Mouse (Mus musculus): ENCODE measurements around the gene Slc9a3r1.

Slc9a3r1 gene

DNA sequence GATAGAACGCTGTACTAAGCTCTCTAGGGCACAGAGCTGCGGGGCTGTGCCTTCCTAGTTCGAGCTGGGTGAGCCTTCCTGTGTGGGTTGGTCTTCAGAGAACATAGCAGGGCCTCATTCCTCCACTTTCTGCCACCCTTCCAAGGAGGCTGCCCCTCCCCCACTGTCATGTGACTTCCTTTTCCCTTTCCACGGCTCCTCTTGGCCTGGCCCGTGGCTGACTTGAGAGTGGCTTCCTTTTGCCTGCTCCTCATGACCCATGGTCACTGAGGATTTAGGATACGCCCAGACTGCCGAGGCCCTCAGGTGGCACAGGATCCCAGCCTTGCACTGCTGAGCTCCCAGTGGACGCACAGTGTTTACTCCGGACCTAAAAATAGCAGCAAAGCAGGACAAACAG lies 29.0 kb downstream of the Slc9a3r1 start:
- peak; percentile 30 for DNase-seq

DNA sequence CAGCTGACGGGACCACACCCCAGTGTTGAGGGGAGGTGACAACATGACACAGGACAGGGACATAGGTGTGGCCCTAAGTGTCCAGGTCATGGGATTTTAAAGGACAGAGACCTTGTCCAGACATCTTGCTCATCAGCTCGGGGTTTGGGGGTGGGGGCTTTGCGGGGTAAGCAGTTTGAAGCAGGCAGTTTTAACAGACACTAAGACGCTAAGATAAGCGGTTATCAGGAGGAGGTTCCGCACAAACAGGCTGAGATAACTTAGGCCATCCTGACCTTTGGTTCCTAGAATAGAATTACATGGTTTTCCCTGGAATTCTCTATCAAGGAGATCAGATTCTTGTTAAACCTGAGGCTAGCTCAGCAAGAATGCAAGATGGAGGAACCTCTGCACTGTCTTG lies 31.6 kb downstream of the Slc9a3r1 start:
- no peak for DNase-seq

DNA sequence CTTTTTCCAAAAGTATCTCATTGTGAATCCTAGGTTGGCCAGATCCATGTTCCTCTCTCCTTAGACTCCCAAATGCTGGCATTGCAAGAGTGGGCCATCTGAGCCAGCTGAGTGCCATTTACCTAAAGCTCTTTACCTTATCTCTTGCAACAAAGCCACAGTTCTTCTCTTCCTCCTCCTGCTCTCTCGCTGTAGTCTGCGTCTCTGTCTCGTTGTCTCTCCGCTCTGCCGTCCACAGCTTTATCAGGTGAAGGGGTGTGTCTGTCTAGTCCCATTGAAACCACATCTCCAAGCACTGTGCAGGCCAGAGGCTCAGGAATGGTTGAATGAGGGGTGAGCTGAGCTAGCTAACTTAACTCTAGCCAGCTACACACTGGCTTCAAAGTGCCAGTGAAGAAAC lies 32.8 kb downstream of the Slc9a3r1 start:
- no peak for DNase-seq

DNA sequence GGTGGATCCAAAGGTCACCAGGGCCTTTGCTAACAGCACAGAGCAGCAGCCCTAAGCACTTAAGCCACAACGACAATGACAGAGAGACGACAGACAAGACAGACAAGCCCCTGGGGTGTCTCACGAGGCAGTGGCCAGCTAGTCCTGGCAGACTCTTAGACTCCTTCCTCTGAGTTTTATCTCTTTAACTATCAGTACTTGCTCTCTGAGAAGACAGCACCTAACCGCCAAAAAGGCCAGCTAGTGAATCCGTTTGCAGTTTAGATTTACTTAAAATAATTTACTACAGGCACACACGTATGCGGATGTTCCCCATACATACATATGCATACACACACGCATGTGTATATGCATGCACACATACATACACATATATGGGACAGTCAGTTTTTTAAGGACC lies 34.4 kb downstream of the Slc9a3r1 start:
- DNase-seq: no peak

DNA sequence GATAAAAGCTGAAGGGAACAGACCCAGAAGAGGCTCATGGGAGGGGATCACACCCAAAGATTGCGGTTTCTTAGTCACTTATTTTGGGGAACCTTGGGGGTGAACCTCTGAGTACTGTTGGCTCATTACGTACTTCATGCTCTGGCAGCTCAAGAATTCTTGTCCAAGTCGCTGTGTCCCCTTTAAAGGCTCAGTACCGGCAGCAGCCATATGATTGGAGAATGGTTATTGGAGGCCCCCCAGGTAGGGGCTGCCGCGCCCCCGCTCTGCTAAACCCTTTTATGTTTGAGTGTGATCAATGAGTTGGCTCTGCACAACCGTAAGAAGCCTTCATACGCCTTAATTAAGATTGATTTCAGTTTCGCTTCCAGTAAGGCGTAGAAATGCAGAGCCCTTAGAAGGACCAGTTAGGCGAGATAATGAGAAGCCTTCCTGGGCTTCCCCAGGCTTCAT lies 35.8 kb downstream of the Slc9a3r1 start:
- DNase-seq: no peak

DNA sequence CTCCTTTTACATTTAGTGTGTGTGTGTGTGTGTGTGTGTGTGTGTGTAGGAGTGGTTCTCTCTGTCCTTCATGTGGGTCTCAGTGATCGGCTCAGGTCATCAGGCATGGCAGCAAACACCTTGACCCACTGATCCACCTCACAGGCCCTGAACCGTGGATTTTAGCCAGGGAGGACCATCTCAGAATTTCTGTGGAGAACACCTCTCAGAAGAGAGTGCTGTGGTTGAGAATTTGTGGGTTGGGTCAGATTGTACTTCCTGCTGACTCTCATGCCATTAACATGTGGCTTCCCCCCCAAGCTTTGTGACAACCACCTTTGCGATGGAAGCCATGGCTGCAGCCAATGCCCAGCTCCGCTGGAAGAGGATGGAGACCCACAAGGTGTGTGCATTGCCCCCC lies 37.4 kb downstream of the Slc9a3r1 start:
- DNase-seq: no peak

DNA sequence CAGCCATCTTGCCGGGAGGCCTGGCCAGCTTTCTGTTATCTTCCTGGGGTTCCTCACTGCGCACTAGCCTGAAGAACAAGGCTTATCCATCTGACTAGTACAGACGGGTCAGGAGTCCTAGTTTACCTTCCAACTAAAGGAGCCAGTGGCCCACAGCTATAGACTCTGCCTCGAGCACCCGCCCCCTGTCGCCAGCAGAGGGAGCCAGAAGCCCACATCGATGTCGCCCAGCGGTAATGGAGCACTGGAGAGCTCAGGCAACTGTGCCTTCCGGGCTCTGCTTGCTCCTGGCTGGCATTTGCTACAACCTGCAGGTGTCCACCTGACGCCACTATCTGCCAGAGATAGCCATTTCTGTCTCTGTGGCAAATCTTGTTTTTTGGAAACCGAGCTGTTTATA lies 39.2 kb downstream of the Slc9a3r1 start:
- DNase-seq: peak; percentile 86

DNA sequence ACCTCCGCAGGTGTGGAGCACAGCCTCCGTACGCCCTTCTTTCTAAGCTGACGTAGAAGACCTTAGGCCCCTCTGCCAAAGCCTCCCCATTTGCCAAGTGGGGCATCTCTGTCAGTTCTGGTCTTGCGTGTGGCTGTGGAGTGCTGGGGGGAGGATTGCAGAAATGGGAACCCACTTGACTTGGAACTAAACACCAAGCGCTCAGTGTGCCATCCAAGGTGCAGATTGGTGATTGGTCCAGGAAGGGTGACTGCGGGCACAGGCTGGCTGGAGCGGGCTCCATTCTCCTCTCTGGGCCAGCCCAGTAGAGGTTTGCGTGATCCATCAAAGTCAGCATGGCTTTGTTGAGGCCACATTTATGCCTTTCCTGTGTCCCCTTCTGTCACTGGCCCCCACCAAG lies 39.6 kb downstream of the Slc9a3r1 start:
- DNase-seq: no peak

DNA sequence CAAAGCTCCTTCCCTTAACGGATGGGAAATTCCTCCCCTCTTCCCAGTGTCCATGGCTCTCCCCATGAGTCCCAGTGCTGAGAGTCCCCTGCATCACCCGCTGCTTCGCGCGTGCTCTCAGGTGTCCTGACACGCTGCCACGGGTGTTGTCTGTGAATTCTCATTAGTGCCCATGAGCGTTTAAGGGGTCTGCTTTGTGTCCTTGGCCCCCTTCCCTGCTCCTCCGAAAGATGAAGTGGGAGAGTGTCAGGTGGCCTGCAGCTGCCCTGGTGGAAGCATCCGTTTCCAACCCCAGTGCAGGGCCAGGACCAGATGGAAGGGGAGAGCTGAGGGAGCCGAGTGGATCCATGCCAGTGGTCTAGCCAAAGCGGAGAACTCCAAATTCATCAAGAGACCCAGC lies 45.0 kb downstream of the Slc9a3r1 start:
- no peak for DNase-seq

DNA sequence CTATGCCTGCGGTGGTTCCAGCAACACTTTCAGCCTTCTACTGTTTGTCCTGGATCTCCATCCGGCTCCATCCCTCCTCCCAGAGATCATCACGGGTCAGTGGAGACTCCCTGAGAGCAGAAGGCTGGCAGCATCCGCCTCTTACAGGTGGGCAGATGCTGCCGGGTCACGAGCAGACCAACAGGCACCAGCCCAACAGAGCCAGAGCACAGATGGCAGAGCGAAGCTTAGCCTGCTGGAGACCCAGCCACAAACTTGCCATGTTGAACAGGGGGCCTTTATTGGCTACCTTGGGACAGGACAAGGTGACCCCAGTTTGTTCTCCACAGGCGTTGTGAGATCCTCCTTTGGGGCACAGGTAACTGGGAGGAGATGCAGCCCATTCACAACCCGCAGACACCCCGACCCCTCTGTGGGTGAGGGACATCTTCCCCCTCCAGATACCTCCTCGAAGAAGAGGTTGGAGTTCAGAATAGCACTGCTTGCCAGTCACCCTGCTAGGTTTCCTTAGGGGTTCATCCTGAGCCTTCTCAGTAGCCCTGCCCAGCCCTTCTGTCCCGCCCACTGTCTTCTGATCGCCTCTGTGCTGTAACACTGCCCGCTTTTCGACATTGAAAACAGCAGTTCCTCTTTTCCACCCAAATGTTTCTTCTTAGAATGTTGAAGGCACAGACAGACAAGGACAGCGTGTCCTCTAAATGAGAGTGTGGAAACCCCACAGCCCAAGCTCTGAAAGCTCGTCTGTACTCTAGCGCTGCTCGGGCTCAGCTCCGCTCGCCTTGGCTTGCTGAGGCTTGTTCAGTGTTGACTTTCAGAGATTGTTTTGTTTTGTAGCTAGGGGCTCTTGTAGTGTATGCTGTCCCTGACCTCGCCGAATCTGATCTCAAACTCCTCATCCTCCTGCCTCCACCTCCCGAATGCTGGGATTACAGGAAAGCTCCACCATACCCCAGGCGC lies 45.9 kb downstream of the Slc9a3r1 start:
- DNase-seq: no peak

DNA sequence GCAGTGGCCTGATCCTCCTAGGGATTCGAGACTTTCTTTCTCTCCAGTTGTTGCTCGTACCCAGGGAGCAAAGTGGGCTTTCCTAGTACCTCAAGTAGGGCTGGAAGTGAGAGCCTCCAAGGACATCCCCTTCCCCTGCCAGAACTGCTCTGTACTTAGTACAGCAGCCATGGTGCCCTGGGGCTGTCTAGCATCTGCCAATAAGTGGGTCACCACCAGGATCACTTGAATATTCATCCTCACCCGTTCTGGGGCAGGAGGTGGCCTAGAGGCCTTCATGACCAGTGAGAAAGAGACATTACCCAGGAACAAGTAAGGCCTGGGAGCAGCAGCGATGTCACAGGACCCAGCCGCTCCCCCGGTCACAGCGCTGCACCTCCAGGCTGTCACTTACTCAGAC lies 46.8 kb downstream of the Slc9a3r1 start:
- DNase-seq: no peak

DNA sequence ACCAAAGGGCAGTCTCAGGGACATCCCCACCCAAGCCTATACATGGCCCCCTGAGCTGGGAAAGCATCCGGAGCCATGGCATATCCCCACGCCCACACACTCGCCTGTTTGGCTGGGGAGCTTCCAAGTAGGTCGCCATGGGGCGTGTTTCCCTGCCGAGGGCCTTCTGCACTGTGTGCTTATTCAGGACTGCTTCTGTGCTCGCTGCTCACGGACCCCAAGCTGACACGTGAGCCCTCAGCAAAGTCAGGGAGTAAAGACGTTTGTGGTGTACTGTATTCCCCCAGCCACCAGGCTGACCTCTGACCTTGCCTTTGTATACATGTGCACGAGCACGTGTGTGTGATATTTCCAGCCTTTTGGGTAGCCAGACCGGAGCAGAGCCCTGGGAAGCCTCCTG lies 49.0 kb downstream of the Slc9a3r1 start:
- DNase-seq: no peak

DNA sequence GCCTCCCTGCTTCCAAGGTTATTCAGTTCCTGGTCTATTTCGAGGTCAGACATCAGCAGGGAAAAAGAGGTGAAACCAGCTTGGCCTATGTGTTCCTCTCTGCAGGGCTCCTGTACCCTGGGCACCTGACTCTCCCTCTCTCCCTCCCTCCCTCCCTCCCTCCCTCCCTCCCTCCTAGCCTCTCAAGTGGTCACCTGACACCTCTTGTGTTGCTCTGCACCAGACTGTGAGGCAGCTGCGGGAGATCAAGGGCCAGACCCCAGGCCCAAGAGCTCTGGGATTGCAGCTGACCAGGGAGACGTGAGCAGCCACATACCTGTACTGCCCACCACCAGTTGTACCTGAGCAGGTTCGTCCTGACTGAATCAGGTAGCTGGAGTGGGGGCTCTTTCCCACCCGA lies 52.0 kb downstream of the Slc9a3r1 start:
- DNase-seq: no peak

DNA sequence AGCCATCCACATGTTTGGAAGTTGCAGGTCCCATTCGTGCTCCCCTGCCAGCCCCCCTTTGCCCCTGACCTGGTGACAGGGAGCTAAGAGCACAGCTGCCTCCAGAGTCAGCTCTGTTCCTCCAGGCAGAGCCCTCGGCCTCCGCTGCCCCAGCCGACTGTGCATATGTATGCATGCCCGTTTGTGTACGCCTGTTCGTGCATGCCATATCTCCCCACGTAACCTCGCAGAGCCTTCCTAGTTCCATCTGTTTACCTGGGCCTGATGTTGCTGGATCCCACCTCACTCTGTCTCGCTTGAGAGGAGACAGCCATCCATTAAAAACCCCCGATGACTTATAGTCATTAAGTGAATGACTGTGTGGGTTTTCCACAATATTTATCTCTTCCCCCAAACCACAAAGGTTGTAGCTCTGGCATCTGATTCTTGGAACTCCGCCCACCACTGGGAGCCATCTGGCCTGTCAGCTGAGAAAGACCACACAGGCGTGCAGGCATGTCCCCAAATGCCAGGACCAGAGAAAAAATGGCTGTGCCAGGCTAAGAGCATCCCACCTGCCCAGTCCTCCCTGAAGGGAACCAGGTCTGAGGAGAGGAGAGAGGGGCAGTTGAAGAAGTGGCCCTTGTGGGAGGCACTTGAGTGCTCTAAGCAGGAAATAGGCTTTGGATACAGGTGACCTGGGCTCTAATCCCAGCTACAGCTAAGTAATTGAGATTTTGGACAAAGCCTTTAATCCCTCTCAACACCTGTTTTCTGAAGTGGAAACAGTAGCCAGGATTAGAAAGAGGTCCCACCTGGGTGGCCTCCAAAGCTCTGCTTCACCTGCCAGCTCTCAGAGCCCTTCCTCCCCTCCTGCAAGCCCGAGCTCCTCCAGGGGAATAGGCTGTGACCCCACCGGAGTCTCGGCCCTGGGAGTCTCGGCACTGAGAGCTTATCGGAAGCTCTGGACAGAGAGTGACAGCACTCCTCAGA lies 54.6 kb downstream of the Slc9a3r1 start:
- no peak for DNase-seq

DNA sequence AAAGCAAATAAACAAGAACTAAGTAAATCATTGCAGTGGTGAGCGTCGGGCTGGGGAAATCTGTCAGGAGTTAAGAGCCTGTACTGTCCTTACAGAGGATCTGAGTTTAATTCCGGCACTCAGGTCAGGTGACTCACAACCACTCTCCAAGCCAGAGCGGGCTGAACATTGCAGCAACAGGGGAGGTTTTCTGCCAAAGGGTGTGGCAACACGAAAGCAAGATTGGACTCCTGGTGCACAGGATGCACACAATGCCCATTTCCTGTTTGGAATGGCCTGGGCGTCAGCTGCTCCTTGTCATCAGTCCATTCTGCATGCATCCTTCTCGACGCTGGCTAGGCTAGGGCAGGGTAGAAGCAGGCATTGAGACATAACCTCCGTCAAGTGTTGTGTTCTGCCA lies 56.1 kb downstream of the Slc9a3r1 start:
- DNase-seq: no peak

DNA sequence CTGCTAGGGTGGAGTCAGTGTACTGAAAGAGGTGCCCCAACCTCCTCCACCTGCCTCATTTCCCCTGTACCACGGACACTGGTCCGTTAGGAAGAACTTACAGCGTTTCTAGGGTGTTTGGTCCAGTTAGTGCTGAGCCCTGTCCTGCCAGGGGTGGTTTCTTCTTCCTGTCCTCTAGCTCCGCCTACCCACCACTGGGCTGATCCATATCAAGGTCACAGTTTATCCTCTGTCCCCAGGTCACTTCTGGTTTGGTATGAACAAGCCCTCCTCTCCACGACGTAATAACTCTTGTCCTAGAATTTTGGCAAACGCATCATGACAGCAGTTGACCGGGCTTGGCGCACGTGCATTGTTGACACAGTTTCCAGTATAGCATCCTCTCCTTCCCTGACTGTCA lies 56.5 kb downstream of the Slc9a3r1 start:
- DNase-seq: no peak

DNA sequence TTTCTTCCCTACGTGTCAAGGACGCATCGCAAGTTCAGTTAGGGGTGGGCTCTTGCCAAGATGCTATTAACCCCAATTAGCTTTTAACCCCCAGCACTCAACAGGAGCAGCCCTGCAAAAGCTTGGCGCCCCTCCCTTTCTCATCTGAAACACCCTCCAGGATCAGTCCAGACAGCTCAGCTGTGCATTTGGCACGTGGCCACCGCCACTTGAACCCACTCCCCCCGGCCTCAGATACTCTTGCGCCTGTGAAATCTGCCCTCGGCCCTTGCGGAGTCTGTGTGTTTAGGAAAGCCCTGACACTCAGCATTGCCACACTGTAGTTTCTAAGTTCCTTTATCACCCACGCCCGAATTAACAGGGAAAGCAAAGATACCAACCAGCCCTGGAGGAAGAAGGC lies 58.9 kb downstream of the Slc9a3r1 start:
- DNase-seq: peak; percentile 30

DNA sequence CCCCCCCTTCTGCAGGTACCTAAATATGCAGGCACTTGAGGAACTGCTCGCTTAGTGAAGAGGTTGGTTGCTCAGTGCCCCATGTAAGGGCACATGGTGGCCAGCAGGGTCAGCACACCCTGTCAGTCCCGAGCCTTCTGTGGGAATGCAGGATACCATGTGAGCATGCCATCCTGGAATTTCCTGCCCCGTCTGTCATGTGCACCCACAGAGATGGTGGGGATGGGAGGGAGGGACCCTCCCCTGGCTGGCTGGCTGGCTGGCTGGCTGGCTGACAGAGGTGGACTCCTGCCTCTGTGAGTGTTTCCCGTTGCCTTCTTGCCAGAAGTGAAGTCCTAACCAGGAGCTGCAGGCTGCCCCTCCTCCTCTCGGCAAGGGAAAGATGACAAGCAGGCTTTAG lies 59.4 kb downstream of the Slc9a3r1 start:
- no peak for DNase-seq

DNA sequence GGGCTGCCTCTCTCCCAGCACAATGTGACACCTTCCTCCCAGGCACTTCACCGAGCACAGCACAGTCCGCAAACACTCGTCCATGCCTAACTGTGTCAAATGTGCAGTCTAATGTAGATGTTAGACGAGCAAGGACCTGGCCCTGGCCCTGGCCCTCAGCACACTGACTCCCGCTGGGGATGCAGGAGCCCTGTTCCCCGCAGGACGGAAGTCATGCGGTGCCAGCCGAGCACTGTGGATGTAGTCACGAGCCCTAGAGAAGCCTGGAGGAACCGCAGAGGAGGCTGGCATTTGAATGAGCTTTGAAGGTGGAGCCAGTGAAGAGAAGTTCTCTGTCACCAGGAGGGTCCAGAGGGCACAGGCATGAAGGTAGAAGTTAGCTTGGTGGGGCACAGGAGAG lies 60.3 kb downstream of the Slc9a3r1 start:
- DNase-seq: no peak

DNA sequence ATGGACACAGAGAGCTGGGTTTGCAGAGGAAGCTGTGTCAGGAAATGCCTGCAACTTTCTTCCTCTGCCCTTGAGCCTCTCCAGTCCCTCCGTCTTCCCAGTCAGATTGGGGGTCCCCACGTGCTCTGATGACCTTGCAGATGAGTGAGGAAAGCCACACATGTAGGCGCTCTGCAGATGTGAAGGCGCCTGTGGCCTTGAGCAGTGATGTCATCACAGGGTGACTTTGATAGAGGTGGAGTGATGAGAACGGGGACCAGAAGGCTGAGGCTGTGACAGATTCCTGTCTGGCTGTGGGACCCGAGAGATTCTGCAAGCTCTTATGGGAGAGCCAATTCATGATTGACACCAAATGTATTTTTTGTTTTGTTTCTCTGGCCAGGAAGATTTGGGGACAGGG lies 60.7 kb downstream of the Slc9a3r1 start:
- no peak for DNase-seq

DNA sequence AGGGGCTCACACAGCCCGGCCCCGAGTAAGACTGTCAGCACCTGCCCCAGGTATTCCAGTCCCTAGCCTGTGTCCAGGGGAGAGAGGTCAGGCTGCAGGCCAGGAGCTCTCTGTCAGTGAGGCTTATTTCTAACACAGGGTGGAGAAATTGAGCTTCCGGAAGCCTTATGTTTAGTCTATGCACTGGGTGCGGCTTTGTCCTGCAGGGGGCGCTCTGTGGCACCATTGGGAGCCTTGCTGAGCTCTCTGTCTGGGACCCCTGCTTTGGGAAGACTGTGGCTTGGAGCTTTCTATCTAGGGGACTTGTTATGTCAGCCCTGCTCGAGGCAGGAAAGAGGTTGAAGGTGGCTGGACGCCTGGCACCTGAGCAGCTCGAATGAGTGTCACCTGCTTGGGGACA lies 61.7 kb downstream of the Slc9a3r1 start:
- peak; percentile 83 for DNase-seq

DNA sequence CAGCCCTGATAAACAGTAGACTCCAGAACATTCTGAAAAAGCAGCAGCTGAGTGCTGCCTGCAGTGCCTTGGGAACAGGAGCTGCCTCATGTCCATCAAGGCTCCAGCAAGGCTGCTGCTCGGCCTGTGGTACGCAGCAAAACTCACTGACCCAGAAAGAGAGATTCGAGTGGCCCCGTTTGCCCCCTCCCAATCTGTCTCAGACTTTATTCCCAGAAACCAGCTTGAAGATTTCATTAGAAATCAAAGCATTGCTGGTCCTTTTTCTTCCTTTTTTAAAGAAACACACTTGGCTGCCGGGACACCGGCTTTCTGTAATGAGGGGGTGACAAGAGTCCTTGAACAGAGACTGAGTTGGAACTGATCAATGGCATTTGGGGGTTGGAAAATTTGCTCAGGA lies 62.2 kb downstream of the Slc9a3r1 start:
- DNase-seq: no peak

DNA sequence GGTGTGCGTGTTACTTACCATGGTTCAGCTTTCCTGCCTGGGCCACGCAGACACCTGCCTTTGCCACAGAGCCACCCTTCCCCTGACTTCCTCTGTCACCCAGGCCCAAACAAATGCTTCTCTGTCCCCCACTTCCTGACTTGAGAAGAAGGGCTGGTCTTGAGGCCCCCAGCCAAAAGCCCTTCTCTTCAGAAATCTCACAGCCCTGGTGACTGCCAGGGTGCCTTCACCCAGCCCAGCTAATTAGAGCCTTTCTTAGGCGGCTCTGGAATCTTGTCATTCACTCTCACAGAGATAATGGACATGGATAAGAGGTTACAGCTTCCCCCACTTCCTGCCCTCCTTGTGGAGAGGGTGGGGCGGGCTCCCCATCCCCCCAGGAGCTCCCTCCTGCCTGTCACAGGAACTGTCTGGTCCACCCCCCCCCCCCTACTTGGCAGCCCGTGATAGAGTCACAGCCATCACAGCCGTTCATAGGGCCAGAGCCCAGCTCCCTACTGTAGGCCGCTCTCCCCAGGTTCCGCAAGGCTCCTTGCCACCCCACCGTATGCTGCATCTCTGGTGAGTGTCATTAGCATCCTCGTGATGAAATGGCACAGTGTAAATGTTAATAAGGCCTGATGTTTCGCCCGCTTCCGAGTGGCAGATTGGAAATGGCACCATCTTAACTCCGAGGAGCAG lies 63.8 kb downstream of the Slc9a3r1 start:
- no peak for DNase-seq
